Mouse (Mus musculus): ENCODE measurements around the gene Agpat4.

- TF ChIP-seq EP300 (IDR thresholded peaks at IDR 0.05; ENCODE audit: low read depth) (no peak), CTCF (IDR thresholded peaks at IDR 0.05; ENCODE audit: low read depth) (no peak)
Observed at GRCm38 (mm10) chr17:12103781-12104180, 14.7 kb upstream of the Agpat4 start.

Data from heart, postnatal 0 days (tissue).